Mouse (Mus musculus) hindbrain, postnatal 0 days (tissue): Measurements from ENCODE around the gene Cpa1. TPM values are rescaled to one million over a fixed set of nuclear protein-coding genes. Genes with fewer than 3 reads are reported as not detected.

ENCODE experiments used
- ATAC-seq: fragments of 200-750 bp; cut with Nextera tagmentation; 2 replicates; pipeline ENCODE4 v1.8.0; 2017; ENCODE audit warnings: mild to moderate bottlenecking, moderate TSS enrichment, moderate library complexity
- DNase-seq: peaks from one replicate; pipeline ENCODE4 v3.0.0-alpha.2; 2015; ENCODE audit warnings: low spot score
- H3K27ac ChIP-seq: fragments of 300-500 bp; sonication (generic); 2 replicates; pipeline ENCODE4 v1.5.1; 2014; ENCODE audit warnings: mild to moderate bottlenecking
- H3K27me3 ChIP-seq: fragments of 300-500 bp; sonication (generic); 2 replicates; pipeline ENCODE4 v1.6.1; 2014; ENCODE audit warnings: low read length, mixed read lengths; ENCODE audit not compliant: insufficient read depth
- H3K36me3 ChIP-seq: fragments of 300-500 bp; sonication (generic); 2 replicates; pipeline ENCODE4 v1.6.1; 2014; ENCODE audit warnings: low read length, mixed read lengths; ENCODE audit not compliant: insufficient read depth
- H3K4me1 ChIP-seq: fragments of 300-500 bp; sonication (generic); 2 replicates; pipeline ENCODE4 v1.6.1; 2014; ENCODE audit warnings: antibody characterized with exemption, low read length, mixed read lengths; ENCODE audit not compliant: insufficient read depth
- H3K4me2 ChIP-seq: fragments of 300-500 bp; sonication (generic); 2 replicates; pipeline ENCODE4 v1.6.1; 2014; ENCODE audit warnings: low read depth, mild to moderate bottlenecking, low read length, moderate library complexity, mixed read lengths
- H3K4me3 ChIP-seq: fragments of 300-500 bp; sonication (generic); 2 replicates; pipeline ENCODE4 v1.5.1; 2014; ENCODE audit warnings: low read length
- H3K9ac ChIP-seq: fragments of 300-500 bp; sonication (generic); replicated peaks from 2 replicates; pipeline ENCODE4 v1.6.1; 2014; ENCODE audit warnings: mild to moderate bottlenecking, low read length, moderate library complexity, mixed read lengths
- H3K9me3 ChIP-seq: fragments of 300-500 bp; sonication (generic); 2 replicates; pipeline ENCODE4 v1.6.1; 2016; ENCODE audit warnings: low read length, mixed read lengths
- CTCF ChIP-seq: IDR thresholded peaks from 2 replicates; pipeline ENCODE4 v1.5.1; 2016; ENCODE audit warnings: antibody characterized with exemption, control low read depth, low read depth
- WGBS: fragments of 180-500 bp; shearing (Covaris S2); extraction: QIAGEN DNeasy Blood & Tissue Kit; methylation state at CpG from one replicate; pipeline ENCODE4 v1.1.7; 2014; 5-methylcytosine and 5-hydroxymethylcytosine counted together
- polyA plus RNA-seq: library from polyadenylated mRNA; unstranded; fragments of >200 nt; fragmentation: Nextera tagmentation; extraction: Ambion mirVana; gene quantifications from 2 replicates; pipeline ENCODE4 v1.2.1, GENCODE M21; 2015
- total RNA-seq: library from RNA; depleted of rRNA; stranded (reverse); fragments of >200 nt; gene quantifications from 2 replicates; pipeline ENCODE4 v1.2.3, GENCODE M21; 2014

Cpa1 gene
- total and polyA plus RNA-seq, 2 experiments from 2014 or later, result 0.68 to 0.84 TPM

DNA sequence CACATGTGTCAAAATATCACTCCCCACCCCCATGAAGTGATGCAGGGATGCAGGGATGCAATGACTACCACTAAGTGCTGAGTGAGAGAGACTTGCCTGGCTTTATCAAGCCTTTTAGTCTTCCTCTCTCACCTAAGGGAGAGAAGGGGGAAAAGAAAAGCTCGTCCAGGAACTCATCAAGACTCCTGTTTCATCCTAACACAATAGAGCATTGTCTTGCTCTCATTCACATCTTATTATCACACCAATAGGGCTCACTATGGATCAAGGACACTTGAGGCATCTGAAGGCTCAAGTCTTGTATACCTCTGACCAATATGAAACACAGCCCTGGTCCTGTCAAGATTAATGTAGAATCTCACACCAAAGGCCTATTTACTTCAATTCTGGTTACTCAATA, 38.0 kb upstream of the Cpa1 start:
- Histone ChIP-seq H3K9me3 (no peaks in the 10 kb centered on the region), H3K27ac (no peak overlapping the region), H3K9ac (no peak overlapping the region), H3K4me3 (no peak overlapping the region), H3K4me1 (no peaks in the 10 kb centered on the region), H3K27me3 (no peaks in the 10 kb centered on the region), H3K4me2 (no peak overlapping the region), H3K36me3 (no peaks in the 10 kb centered on the region)
- WGBS, result 67% methylated on average over 1 of the region's 1 CpGs
- DNase-seq, result no peak
- ATAC-seq, result no peak
- TF ChIP-seq CTCF, result no peak

DNA sequence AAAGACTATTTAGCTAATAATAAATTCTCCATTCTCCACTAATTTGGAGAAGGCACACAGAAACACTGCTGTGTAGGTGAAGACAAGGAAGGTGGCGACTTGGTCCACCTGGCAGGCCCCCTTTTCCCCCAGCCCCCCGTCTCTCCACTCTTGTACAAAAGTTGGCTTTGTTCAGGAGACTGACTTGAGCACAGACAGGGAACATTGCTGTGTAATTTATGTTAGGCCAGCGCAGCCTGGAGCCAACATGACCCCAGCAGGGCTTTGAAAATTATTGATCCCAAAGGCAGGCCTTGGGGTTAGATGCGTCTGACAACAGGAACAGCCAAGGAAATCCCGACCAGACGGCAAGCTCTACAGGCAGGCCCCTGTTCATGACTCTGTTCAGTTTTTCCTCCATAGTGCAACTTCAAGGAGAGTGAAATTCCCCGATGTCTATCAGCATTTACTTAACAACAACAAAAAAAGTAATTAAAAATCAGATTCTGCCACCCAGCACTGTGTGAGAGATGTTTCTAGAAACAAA, 34.6 kb upstream of the Cpa1 start:
- no peak overlapping the region for H3K9ac ChIP-seq
- H3K4me2 ChIP-seq, result no peak overlapping the region
- H3K27me3 ChIP-seq, result no peaks in the 10 kb centered on the region
- TF ChIP-seq CTCF, result no peak
- no peak overlapping the region for H3K27ac ChIP-seq
- no peaks in the 10 kb centered on the region for H3K36me3 ChIP-seq
- H3K4me1 ChIP-seq, result no peaks in the 10 kb centered on the region
- no peak overlapping the region for H3K4me3 ChIP-seq
- no peaks in the 10 kb centered on the region for H3K9me3 ChIP-seq
- whole genome bisulfite sequencing, result 63% methylated on average over 7 of the region's 7 CpGs
- no peak for DNase-seq
- no peak for ATAC-seq

DNA sequence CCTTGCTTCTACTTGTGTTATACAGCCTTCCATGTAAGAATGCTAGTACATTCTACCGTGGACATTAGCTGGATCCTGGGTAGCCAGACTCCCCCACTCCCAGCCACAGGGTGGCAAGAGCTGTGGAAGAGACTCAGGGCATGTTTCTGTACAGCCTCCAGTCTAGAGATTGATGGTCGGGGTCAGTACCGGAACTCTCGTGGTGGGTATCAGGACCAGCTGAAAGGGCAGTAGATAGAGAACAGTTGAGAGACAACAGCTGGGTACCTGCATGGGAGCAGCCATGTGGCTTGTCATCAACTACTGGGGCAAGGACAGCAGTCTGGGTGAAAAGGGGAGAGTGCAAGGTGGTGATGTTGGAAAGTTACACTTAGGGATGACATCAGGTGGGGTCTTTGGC, 33.9 kb upstream of the Cpa1 start:
- H3K4me2 ChIP-seq, result no peak overlapping the region
- no peaks in the 10 kb centered on the region for H3K27me3 ChIP-seq
- TF ChIP-seq CTCF, result no peak
- no peak for ATAC-seq
- no peak overlapping the region for H3K9ac ChIP-seq
- H3K9me3 ChIP-seq, result no peaks in the 10 kb centered on the region
- H3K27ac ChIP-seq, result no peak overlapping the region
- no peaks in the 10 kb centered on the region for H3K4me1 ChIP-seq
- WGBS, result 92% methylated on average over 4 of the region's 4 CpGs
- DNase-seq, result no peak
- H3K4me3 ChIP-seq, result no peak overlapping the region
- no peaks in the 10 kb centered on the region for H3K36me3 ChIP-seq

DNA sequence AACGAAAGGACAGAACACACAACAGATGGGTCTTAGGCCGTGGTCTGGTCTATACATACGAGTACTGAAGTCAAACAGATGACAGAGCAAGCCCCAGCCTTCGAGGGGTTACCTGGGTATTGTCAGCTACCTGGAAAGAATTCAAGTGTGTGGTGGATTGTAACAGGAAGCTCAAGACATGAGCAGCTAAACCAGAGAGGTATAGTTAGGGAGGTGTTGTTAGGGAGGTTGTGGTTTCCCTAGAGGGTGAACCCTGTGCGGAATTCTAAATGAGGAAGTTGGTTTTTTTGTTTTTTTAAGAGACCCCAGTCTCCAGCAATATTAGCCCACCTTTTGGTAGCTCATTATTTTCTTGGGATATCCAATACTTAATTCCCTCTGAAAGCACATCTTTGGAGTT, 33.3 kb upstream of the Cpa1 start:
- Histone ChIP-seq H3K4me1 (no peaks in the 10 kb centered on the region), H3K9ac (no peak overlapping the region), H3K36me3 (no peaks in the 10 kb centered on the region), H3K4me2 (no peak overlapping the region), H3K27me3 (no peaks in the 10 kb centered on the region), H3K27ac (no peak overlapping the region), H3K4me3 (no peak overlapping the region), H3K9me3 (no peaks in the 10 kb centered on the region)
- DNase-seq, result no peak
- no peak for ATAC-seq
- TF ChIP-seq CTCF, result no peak
- WGBS, result 88% methylated on average over 5 of the region's 5 CpGs

DNA sequence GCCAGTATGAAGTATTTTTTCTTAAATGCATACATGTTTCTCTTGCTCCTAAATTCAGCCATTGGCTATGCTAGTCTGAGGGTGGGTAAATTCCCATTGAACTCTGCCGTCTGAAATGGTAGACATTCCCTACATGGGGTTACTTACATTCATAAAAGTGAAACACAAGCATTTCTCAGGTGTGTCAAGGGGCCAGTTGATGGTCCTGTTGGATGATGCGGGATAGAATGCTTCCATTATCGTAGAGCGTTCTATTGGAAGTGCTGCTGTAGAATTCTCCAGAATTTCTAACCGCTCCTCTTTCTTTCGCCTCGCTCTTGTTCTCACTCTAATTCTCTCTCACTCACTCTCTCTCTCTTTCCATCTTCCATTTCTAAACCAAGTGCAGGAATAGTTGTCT, 28.3 kb upstream of the Cpa1 start, which contains the start of gene Cpa5:
TSS of gene Cpa5 (plus strand) at position 301 of the 400 bp plus-strand sequence.
- no peak for TF ChIP-seq CTCF
- Histone ChIP-seq H3K4me2 (no peak within 1 kb of the TSS), H3K36me3 (no peaks in the 10 kb centered on the region), H3K4me3 (no peak within 1 kb of the TSS), H3K9ac (no peak within 1 kb of the TSS), H3K4me1 (no peaks in the 10 kb centered on the region), H3K27me3 (no peaks in the 10 kb centered on the region), H3K27ac (no peak within 1 kb of the TSS), H3K9me3 (no peaks in the 10 kb centered on the region)
- no peak for ATAC-seq
- WGBS, result 89% methylated on average over 7 of the region's 7 CpGs
- no peak for DNase-seq

DNA sequence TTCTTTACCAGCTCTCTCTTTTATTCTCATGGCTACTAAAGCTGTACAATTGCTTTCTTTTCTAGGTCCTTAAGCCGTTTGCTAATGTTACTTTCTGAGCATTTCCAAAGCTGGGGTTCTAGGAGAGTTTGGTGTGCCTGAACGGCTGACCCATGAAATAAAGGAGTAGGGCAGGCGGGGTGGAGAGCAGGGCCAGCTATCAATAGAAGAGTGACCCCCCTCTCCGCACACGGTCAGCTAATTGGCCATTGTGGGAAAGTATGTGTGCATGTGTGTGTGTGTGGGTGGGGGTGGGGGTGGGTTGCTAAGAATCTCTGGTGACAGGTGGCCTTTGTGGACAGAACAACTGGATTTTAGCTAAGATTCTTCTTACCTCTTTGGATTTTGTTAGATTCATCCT, 27.8 kb upstream of the Cpa1 start:
- Histone ChIP-seq H3K27me3 (no peaks in the 10 kb centered on the region), H3K27ac (no peak overlapping the region), H3K36me3 (no peaks in the 10 kb centered on the region), H3K9ac (no peak overlapping the region), H3K4me3 (no peak overlapping the region), H3K4me2 (no peak overlapping the region), H3K4me1 (no peaks in the 10 kb centered on the region), H3K9me3 (no peaks in the 10 kb centered on the region)
- no peak for ATAC-seq
- WGBS, result 43% methylated on average over 5 of the region's 5 CpGs
- no peak for DNase-seq
- no peak for TF ChIP-seq CTCF

DNA sequence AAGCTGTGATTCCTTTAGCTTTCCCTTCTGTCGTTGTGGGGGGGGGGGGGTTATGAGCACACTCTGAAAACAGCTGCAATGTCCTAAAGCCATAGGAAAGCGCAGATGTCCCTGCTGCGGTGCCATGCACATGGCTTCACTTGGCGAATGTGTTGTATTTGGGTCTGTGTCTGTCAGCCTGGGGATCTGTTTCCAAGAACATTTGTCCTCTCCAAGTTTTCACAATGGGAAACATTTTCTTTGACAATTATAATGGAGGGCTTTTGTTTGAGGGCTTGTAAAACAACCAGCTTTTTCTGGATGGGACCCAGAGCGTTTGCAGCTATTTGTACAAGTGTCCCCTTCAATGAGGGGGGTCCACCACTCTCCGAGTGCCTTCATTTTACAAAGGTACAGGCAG, 24.8 kb upstream of the Cpa1 start:
- DNase-seq (peak; percentile 15), ATAC-seq (no peak)
- H3K4me2 ChIP-seq, result no peak overlapping the region

More for the DNA sequence above, 24.8 kb upstream of the Cpa1 start:
- no peak overlapping the region for H3K9ac ChIP-seq
- H3K27me3 ChIP-seq, result no peaks in the 10 kb centered on the region
- no peak for TF ChIP-seq CTCF
- H3K27ac ChIP-seq, result no peak overlapping the region
- no peaks in the 10 kb centered on the region for H3K36me3 ChIP-seq
- H3K9me3 ChIP-seq, result no peaks in the 10 kb centered on the region
- no peak overlapping the region for H3K4me3 ChIP-seq
- peaks cover 11% of the 10 kb centered on the region; the same call in 1 of the 2 replicates for H3K4me1 ChIP-seq
- WGBS, result 50% methylated on average over 6 of the region's 6 CpGs
